ENCODE assay signal across 8 mouse cellular contexts in genomic region chr2:52424248-52424728, GRCm38 (mm10). TPM values are rescaled to one million over a fixed set of nuclear protein-coding genes. Genes with fewer than 3 reads are reported as not detected.
DNase-seq lines count a peak whose midpoint lies in the region; ATAC-seq lines count a peak whose summit lies in the region.

No protein-coding gene starts in this region.

- ATAC-seq in erythroblast, adult 5-6 weeks (replicated peaks; ENCODE audit: low FRiP score, poor library complexity, severe bottlenecking), result peak; percentile 75
- ATAC-seq in hindbrain, embryonic 15.5 days (ENCODE audit: low FRiP score, low read depth), result peak; percentile 90
- ATAC-seq in liver, embryonic 16.5 days (ENCODE audit: low read depth), result peak; percentile 61
- ATAC-seq in neural tube, embryonic 11.5 days (ENCODE audit: insufficient read depth, low FRiP score, low TSS enrichment), result peak; percentile 79

- H3K4me2 ChIP-seq in hindbrain, embryonic 15.5 days, result peak overlapping the region; percentile 84
- H3K4me2 ChIP-seq in liver, embryonic 16.5 days (ENCODE audit: low read depth, low read length), result peak overlapping the region; percentile 70
- H3K4me2 ChIP-seq in neural tube, embryonic 11.5 days (ENCODE audit: low read depth), result peak overlapping the region; percentile 56

- H3K4me1 ChIP-seq in heart, embryonic 10.5 days, result peaks cover 43% of the 10 kb centered on the region
- H3K4me1 ChIP-seq in hindbrain, embryonic 15.5 days (replicated peaks), result peaks cover 34% of the 10 kb centered on the region
- peaks cover 33% of the 10 kb centered on the region for H3K4me1 ChIP-seq in liver, embryonic 16.5 days (ENCODE audit: control insufficient read depth, low read depth, low read length)
- H3K4me1 ChIP-seq in neural tube, embryonic 11.5 days (ENCODE audit: control insufficient read depth, insufficient read depth, low read length), result 0 out of 2 replicates have a peak, but pooled peaks cover 2% of the 10 kb centered on the region

- peak overlapping the region; percentile 80 for H3K9ac ChIP-seq in hindbrain, embryonic 15.5 days
- peak overlapping the region; percentile 98 for H3K9ac ChIP-seq in liver, embryonic 16.5 days (ENCODE audit: low read depth, low read length)
- H3K9ac ChIP-seq in neural tube, embryonic 11.5 days (ENCODE audit: low read length), result peak overlapping the region; percentile 94

- H3K27me3 ChIP-seq in heart, embryonic 10.5 days (ENCODE audit: insufficient read depth, poor library complexity, severe bottlenecking), result no peaks in the 10 kb centered on the region
- no peaks in the 10 kb centered on the region for H3K27me3 ChIP-seq in hindbrain, embryonic 15.5 days
- no peaks in the 10 kb centered on the region for H3K27me3 ChIP-seq in liver, embryonic 16.5 days (ENCODE audit: control insufficient read depth, insufficient read depth, low read depth, low read length)
- no peaks in the 10 kb centered on the region for H3K27me3 ChIP-seq in neural tube, embryonic 11.5 days (ENCODE audit: control insufficient read depth, insufficient read depth, low read length)

- no peaks in the 10 kb centered on the region for H3K36me3 ChIP-seq in heart, embryonic 10.5 days
- H3K36me3 ChIP-seq in hindbrain, embryonic 15.5 days, result no peaks in the 10 kb centered on the region
- no peaks in the 10 kb centered on the region for H3K36me3 ChIP-seq in liver, embryonic 16.5 days (ENCODE audit: control insufficient read depth, insufficient read depth)
- no peaks in the 10 kb centered on the region for H3K36me3 ChIP-seq in neural tube, embryonic 11.5 days (ENCODE audit: control insufficient read depth, insufficient read depth, low read length)

- H3K4me3 ChIP-seq in heart, embryonic 10.5 days, result peak overlapping the region; percentile 98
- peak overlapping the region; percentile 83 for H3K4me3 ChIP-seq in hindbrain, embryonic 15.5 days
- H3K4me3 ChIP-seq in liver, embryonic 16.5 days (ENCODE audit: low read depth, low read length), result peak overlapping the region; percentile 95
- H3K4me3 ChIP-seq in neural tube, embryonic 11.5 days (ENCODE audit: low read depth, low read length), result peak overlapping the region; percentile 95

- no peaks in the 10 kb centered on the region for H3K9me3 ChIP-seq in heart, embryonic 10.5 days
- H3K9me3 ChIP-seq in hindbrain, embryonic 15.5 days, result no peaks in the 10 kb centered on the region
- no peaks in the 10 kb centered on the region for H3K9me3 ChIP-seq in liver, embryonic 16.5 days (replicated peaks; ENCODE audit: control insufficient read depth, low read length)
- no peaks in the 10 kb centered on the region for H3K9me3 ChIP-seq in neural tube, embryonic 11.5 days (ENCODE audit: control insufficient read depth, low read length)

- DNase-seq in heart, embryonic 10.5 days (ENCODE audit: low spot score), result peak; percentile 82
- no peak for DNase-seq in heart, adult 11 months
- peak; percentile 62 for DNase-seq in MN1 (ENCODE audit: low spot score)
- DNase-seq in neural tube, embryonic 11.5 days (ENCODE audit: low spot score), result peak; percentile 65
- DNase-seq in layer of hippocampus, postnatal 14 days (ENCODE audit: low spot score in 2 of 2), result no peak

- WGBS in heart, embryonic 10.5 days, result under 1% methylated on average over 42 of the region's 42 CpGs
- WGBS in hindbrain, embryonic 15.5 days, result under 1% methylated on average over 42 of the region's 42 CpGs
- 0% methylated on average over 41 of the region's 42 CpGs for WGBS in liver, embryonic 16.5 days (ENCODE audit: insufficient replicate concordance)
- WGBS in neural tube, embryonic 11.5 days, result 0% methylated on average over 39 of the region's 42 CpGs

- H3K27ac ChIP-seq in heart, embryonic 10.5 days, result peak overlapping the region; percentile 99
- peak overlapping the region; percentile 89 for H3K27ac ChIP-seq in hindbrain, embryonic 15.5 days (replicated peaks)
- peak overlapping the region; percentile 88 for H3K27ac ChIP-seq in liver, embryonic 16.5 days (ENCODE audit: low read length)
- H3K27ac ChIP-seq in neural tube, embryonic 11.5 days (ENCODE audit: low read depth, low read length), result peak overlapping the region; percentile 80

RNA-seq across cellular contexts. Expression of gene Arl5a, which starts 0.4 kb away (rescaled TPM):
- 62.9 and 72.8 TPM in 2 replicates for polyA plus RNA-seq in heart, embryonic 10.5 days (2016; fragmentation: Nextera tagmentation; extraction: Ambion mirVana)
- 9.6 and 11.1 TPM in 2 replicates for total RNA-seq in erythroblast, adult 5-6 weeks (2015; ENCODE audit: low replicate concordance)
- 7.1 and 12.8 TPM in 2 replicates for total RNA-seq in erythroblast, adult 5-6 weeks (2017; ENCODE audit: low replicate concordance)
- polyA plus RNA-seq in hindbrain, embryonic 15.5 days (2015; fragmentation: Nextera tagmentation; extraction: Ambion mirVana), result 38.3 and 39.1 TPM in 2 replicates
- polyA plus RNA-seq in liver, embryonic 16.5 days (2015; fragmentation: Nextera tagmentation; extraction: Ambion mirVana), result 20.0 and 22.3 TPM in 2 replicates
- 80.3 and 81.7 TPM in 2 replicates for polyA plus RNA-seq in neural tube, embryonic 11.5 days (2014; fragmentation: Nextera tagmentation; extraction: Ambion mirVana)
- 10 to 100 TPM; 64.7 to 65.5 TPM for total RNA-seq in layer of hippocampus, postnatal 14 days (2021)

RNA-seq across cellular contexts. Expression of gene Neb, which starts 46.0 kb away (rescaled TPM):
- polyA plus RNA-seq in heart, embryonic 10.5 days (2016; fragmentation: Nextera tagmentation; extraction: Ambion mirVana), result 0.75 and 1.7 TPM in 2 replicates
- total RNA-seq in erythroblast, adult 5-6 weeks (2015; ENCODE audit: low replicate concordance), result not detected in 2 replicates
- total RNA-seq in erythroblast, adult 5-6 weeks (2017; ENCODE audit: low replicate concordance), result not detected in 2 replicates
- polyA plus RNA-seq in hindbrain, embryonic 15.5 days (2015; fragmentation: Nextera tagmentation; extraction: Ambion mirVana), result 0.36 and 1.3 TPM in 2 replicates
- 3.9 and 10.2 TPM in 2 replicates for polyA plus RNA-seq in liver, embryonic 16.5 days (2015; fragmentation: Nextera tagmentation; extraction: Ambion mirVana)
- 16.7 and 19.7 TPM in 2 replicates for polyA plus RNA-seq in neural tube, embryonic 11.5 days (2014; fragmentation: Nextera tagmentation; extraction: Ambion mirVana)
- total RNA-seq in layer of hippocampus, postnatal 14 days (2021), result 1 to 10 TPM; 2.5 to 3.3 TPM

Comparison
In these comparisons a context has a peak if more than half of its experiments do, and no peak if none do; other contexts are left out.
1. DNase-seq: peak in heart, embryonic 10.5 days (single experiment), MN1 (single experiment) and neural tube, embryonic 11.5 days (single experiment); none in heart, adult 11 months (single experiment) and layer of hippocampus, postnatal 14 days (0 of 2).
2. Peak in every context shown above with its lines, with median percentiles within 50 percentile points of each other: H3K27ac ChIP-seq, H3K4me3 ChIP-seq, ATAC-seq, H3K4me2 ChIP-seq and H3K9ac ChIP-seq.